Mouse (Mus musculus) mammary gland, adult 2 months (tissue): ENCODE measurements around the gene Ctla4. TPM values are rescaled to one million over a fixed set of nuclear protein-coding genes. Genes with fewer than 3 reads are reported as not detected.

Source experiments
- polyA plus RNA-seq: library from polyadenylated mRNA; depleted of rRNA; stranded (reverse); fragments of >200 nt; gene quantifications from 2 replicates; pipeline ENCODE4 v1.2.3, GENCODE M21; 2012; ENCODE audit warnings: low replicate concordance; rRNA removed

Ctla4 gene
- 2.1 and 2.9 TPM in 2 replicates for polyA plus RNA-seq

GRCm38 (mm10) chr1:60886981-60887380 is at the start of gene Ctla4:
TSS of gene Ctla4 (plus strand) at chr1:60887000.

Other genes with a start within 250 kb of the Ctla4 start
- 3.0 and 3.8 TPM in 2 replicates for gene Cd28, start 170.2 kb upstream of the Ctla4 start, polyA plus RNA-seq
- 2.8 and 3.8 TPM in 2 replicates for gene Icos, start 90.9 kb downstream of the Ctla4 start, polyA plus RNA-seq